Mouse (Mus musculus) midbrain, postnatal 0 days (tissue): ENCODE results near the gene Palld. TPM values are rescaled to one million over a fixed set of nuclear protein-coding genes. Genes with fewer than 3 reads are reported as not detected.

ENCODE experiments used
- ATAC-seq: fragments of 200-750 bp; cut with Nextera tagmentation; 2 replicates; pipeline ENCODE4 v1.8.0; 2017; ENCODE audit warnings: moderate number of reproducible peaks, mild to moderate bottlenecking, moderate TSS enrichment, moderate library complexity; ENCODE audit not compliant: low FRiP score
- DNase-seq: peaks from one replicate; pipeline ENCODE4 v3.0.0-alpha.2; 2015; ENCODE audit warnings: low spot score
- H3K27ac ChIP-seq: fragments of 300-500 bp; sonication (generic); 2 replicates; pipeline ENCODE4 v1.5.1; 2014; ENCODE audit warnings: low read depth, mild to moderate bottlenecking, low read length, mixed read lengths
- H3K27me3 ChIP-seq: fragments of 300-500 bp; sonication (generic); 2 replicates; pipeline ENCODE4 v1.6.1; 2014; ENCODE audit warnings: low read length, control low read depth, mixed read lengths; ENCODE audit not compliant: insufficient read depth
- H3K36me3 ChIP-seq: fragments of 300-500 bp; sonication (generic); 2 replicates; pipeline ENCODE4 v1.6.1; 2014; ENCODE audit warnings: low read length, control low read depth, mixed read lengths; ENCODE audit not compliant: insufficient read depth
- H3K4me1 ChIP-seq: fragments of 300-500 bp; sonication (generic); 2 replicates; pipeline ENCODE4 v1.6.1; 2014; ENCODE audit warnings: mild to moderate bottlenecking, control low read depth, antibody characterized with exemption, low read length, mixed read lengths; ENCODE audit not compliant: insufficient read depth
- H3K4me2 ChIP-seq: fragments of 300-500 bp; sonication (generic); 2 replicates; pipeline ENCODE4 v1.6.1; 2014; ENCODE audit warnings: low read depth, mild to moderate bottlenecking, low read length, mixed read lengths; ENCODE audit not compliant: poor library complexity, severe bottlenecking
- H3K4me3 ChIP-seq: fragments of 300-500 bp; sonication (generic); 2 replicates; pipeline ENCODE4 v1.5.1; 2014; ENCODE audit warnings: low read depth, mild to moderate bottlenecking, low read length, moderate library complexity
- H3K9ac ChIP-seq: fragments of 300-500 bp; sonication (generic); replicated peaks from 2 replicates; pipeline ENCODE4 v1.6.1; 2014; ENCODE audit warnings: mild to moderate bottlenecking, low read length, moderate library complexity, mixed read lengths; ENCODE audit not compliant: poor library complexity, severe bottlenecking
- H3K9me3 ChIP-seq: fragments of 300-500 bp; sonication (generic); 2 replicates; pipeline ENCODE4 v1.6.1; 2016; ENCODE audit warnings: low read length, control low read depth
- CTCF ChIP-seq: IDR thresholded peaks from 2 replicates; pipeline ENCODE4 v1.5.1; 2016; ENCODE audit warnings: antibody characterized with exemption, mild to moderate bottlenecking
- WGBS: fragments of 180-500 bp; shearing (Covaris S2); extraction: QIAGEN DNeasy Blood & Tissue Kit; methylation state at CpG from one replicate; pipeline ENCODE4 v1.1.7; 2014; 5-methylcytosine and 5-hydroxymethylcytosine counted together
- polyA plus RNA-seq: library from polyadenylated mRNA; unstranded; fragments of >200 nt; fragmentation: Nextera tagmentation; extraction: Ambion mirVana; gene quantifications from 2 replicates; pipeline ENCODE4 v1.2.1, GENCODE M21; 2015
- total RNA-seq: library from RNA; depleted of rRNA; stranded (reverse); fragments of >200 nt; gene quantifications from 2 replicates; pipeline ENCODE4 v1.2.3, GENCODE M21; 2014

Gene Palld
- total and polyA plus RNA-seq, 2 experiments from 2014 or later: 3.9 to 10.8 TPM

DNA sequence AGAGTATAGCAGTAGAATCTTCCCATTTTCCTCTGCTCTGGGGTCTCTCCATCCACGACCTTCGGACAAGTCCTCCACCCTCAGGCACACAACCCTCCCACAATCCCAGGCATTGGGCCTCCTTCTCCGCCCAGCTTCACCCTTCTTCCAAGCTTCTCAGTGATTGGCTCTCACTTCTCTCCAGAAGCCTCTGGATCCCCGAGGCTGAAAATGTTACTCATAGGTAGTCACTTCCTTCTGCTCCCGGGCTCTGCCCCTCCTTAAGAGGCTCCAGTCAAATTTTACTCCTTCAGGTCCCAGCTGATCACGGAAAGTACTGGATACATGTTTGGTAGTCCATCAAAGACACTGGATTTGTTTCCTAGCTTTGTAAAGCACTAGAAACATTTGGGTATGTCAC is 323.7 kb downstream of the Palld start:
- no peak for ATAC-seq
- Histone ChIP-seq H3K9ac (no peak overlapping the region), H3K9me3 (no peaks in the 10 kb centered on the region), H3K27me3 (no peaks in the 10 kb centered on the region), H3K27ac (no peak overlapping the region), H3K36me3 (no peaks in the 10 kb centered on the region), H3K4me2 (no peak overlapping the region), H3K4me3 (no peak overlapping the region), H3K4me1 (no peaks in the 10 kb centered on the region)
- DNase-seq: no peak
- 88% methylated on average over 6 of the region's 6 CpGs for WGBS
- no peak for TF ChIP-seq CTCF

GRCm38 (mm10) chr8:61575096-61575653 is 327.3 kb downstream of the Palld start:
- H3K4me1 ChIP-seq: no peaks in the 10 kb centered on the region
- no peaks in the 10 kb centered on the region for H3K36me3 ChIP-seq
- 73% methylated on average over 4 of the region's 4 CpGs for WGBS
- no peaks in the 10 kb centered on the region for H3K27me3 ChIP-seq
- no peak overlapping the region for H3K9ac ChIP-seq
- no peak for DNase-seq
- H3K4me2 ChIP-seq: no peak overlapping the region
- no peaks in the 10 kb centered on the region for H3K9me3 ChIP-seq
- H3K27ac ChIP-seq: no peak overlapping the region
- ATAC-seq: no peak
- TF ChIP-seq CTCF: no peak
- H3K4me3 ChIP-seq: no peak overlapping the region

DNA sequence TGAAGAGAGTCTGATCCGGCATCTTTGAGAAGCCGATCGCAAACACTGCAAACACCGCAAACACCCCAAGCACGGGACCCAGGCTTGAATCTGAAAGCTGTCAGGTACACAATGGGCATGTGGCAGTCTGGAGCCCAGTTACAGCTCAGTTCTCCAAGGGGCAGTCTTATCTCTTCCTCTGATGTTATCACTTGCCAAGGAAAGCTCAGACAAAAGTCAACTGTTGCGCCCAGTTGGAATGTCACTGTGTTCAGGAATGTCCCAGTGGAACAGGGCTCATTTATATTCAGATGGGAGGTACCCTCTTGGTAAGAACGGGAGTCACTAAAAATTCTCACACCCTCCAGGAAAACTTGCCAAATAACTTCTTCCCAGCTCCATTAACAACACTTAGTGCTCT is 328.0 kb downstream of the Palld start:
- TF ChIP-seq CTCF: no peak
- Histone ChIP-seq H3K9me3 (no peaks in the 10 kb centered on the region), H3K4me3 (no peak overlapping the region), H3K4me2 (no peak overlapping the region), H3K9ac (no peak overlapping the region), H3K27me3 (no peaks in the 10 kb centered on the region), H3K4me1 (no peaks in the 10 kb centered on the region), H3K27ac (no peak overlapping the region), H3K36me3 (no peaks in the 10 kb centered on the region)
- WGBS: 88% methylated on average over 7 of the region's 7 CpGs
- DNase-seq (no peak), ATAC-seq (no peak)

GRCm38 (mm10) chr8:61573179-61573937 is 329.1 kb downstream of the Palld start:
- Histone ChIP-seq H3K9ac (no peak overlapping the region), H3K9me3 (no peaks in the 10 kb centered on the region), H3K27ac (no peak overlapping the region), H3K4me3 (no peak overlapping the region), H3K36me3 (no peaks in the 10 kb centered on the region), H3K4me2 (no peak overlapping the region), H3K4me1 (no peaks in the 10 kb centered on the region), H3K27me3 (no peaks in the 10 kb centered on the region)
- ATAC-seq (no peak), DNase-seq (no peak)
- WGBS: 71% methylated on average over 8 of the region's 8 CpGs
- TF ChIP-seq CTCF: no peak

DNA sequence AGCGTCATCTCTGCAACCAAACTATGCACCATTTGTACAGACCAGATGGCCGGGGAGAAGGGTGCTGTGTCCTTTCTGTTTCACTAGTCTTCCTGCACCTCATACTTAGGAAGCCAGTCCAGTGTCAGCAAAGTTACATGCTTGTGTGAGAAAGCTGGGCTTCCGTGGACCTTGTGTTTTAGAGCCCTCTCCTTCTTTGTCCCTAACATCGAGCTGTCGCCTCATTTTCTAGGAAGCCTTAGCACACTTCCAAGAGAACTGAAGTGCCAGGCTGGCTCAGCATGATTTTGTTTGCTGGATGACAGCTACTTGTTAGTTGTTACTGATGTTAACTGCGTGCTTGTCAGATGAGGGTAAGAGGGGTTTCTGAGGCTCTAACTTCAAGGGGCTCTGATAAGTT is 329.8 kb downstream of the Palld start:
- Histone ChIP-seq H3K4me1 (no peaks in the 10 kb centered on the region), H3K27ac (no peak overlapping the region), H3K36me3 (no peaks in the 10 kb centered on the region), H3K4me2 (no peak overlapping the region), H3K9ac (no peak overlapping the region), H3K4me3 (no peak overlapping the region), H3K9me3 (no peaks in the 10 kb centered on the region), H3K27me3 (no peaks in the 10 kb centered on the region)
- no peak for TF ChIP-seq CTCF
- 80% methylated on average over 6 of the region's 6 CpGs for WGBS
- no peak for DNase-seq
- no peak for ATAC-seq

GRCm38 (mm10) chr8:61570637-61571036 is 331.9 kb downstream of the Palld start:
- DNase-seq (no peak), ATAC-seq (no peak)
- 89% methylated on average over 2 of the region's 2 CpGs for WGBS
- no peak for TF ChIP-seq CTCF
- Histone ChIP-seq H3K4me2 (no peak overlapping the region), H3K27me3 (no peaks in the 10 kb centered on the region), H3K9ac (no peak overlapping the region), H3K36me3 (no peaks in the 10 kb centered on the region), H3K27ac (no peak overlapping the region), H3K4me1 (no peaks in the 10 kb centered on the region), H3K9me3 (no peaks in the 10 kb centered on the region), H3K4me3 (no peak overlapping the region)
